8 mouse cellular contexts compared by ENCODE assay signal in genomic region chr5:108659698-108660631, GRCm38 (mm10). TPM values are rescaled to one million over a fixed set of nuclear protein-coding genes. Genes with fewer than 3 reads are reported as not detected.
DNase-seq lines count a peak whose midpoint lies in the region; ATAC-seq and TF ChIP-seq lines count a peak whose summit lies in the region.

Gene Idua, plus strand, starts transcription at chr5:108660331.

- H3K27ac ChIP-seq in kidney, adult 2 months (ENCODE audit: insufficient read depth, low read depth, low read length): peak within 1 kb of the TSS; percentile 58
- no peak within 1 kb of the TSS for H3K27ac ChIP-seq in embryonic facial prominence, embryonic 14.5 days (replicated peaks; ENCODE audit: low read depth, low read length)
- peak within 1 kb of the TSS; percentile 28; the same call in 1 of the 2 replicates for H3K27ac ChIP-seq in liver, embryonic 11.5 days (ENCODE audit: low read depth, low read length)
- H3K27ac ChIP-seq in small intestine, adult 2 months (ENCODE audit: insufficient read depth, low read depth, low read length): peak within 1 kb of the TSS; percentile 92

- H3K9me3 ChIP-seq in E14TG2a.4 (ENCODE audit: low read length): no peaks in the 10 kb centered on the region
- H3K9me3 ChIP-seq in embryonic facial prominence, embryonic 14.5 days (ENCODE audit: control insufficient read depth, low read length): no peaks in the 10 kb centered on the region
- no peaks in the 10 kb centered on the region for H3K9me3 ChIP-seq in liver, embryonic 11.5 days (ENCODE audit: control insufficient read depth, low read length)

- peak; percentile 71 for DNase-seq in kidney, adult 2 months
- DNase-seq in kidney, postnatal 10 days: no peak
- no peak for DNase-seq in embryonic facial prominence, embryonic 14.5 days (ENCODE audit: low spot score)
- DNase-seq in liver, embryonic 11.5 days (ENCODE audit: low spot score): no peak
- no peak for DNase-seq in yolk sac, embryonic 10.5 days (ENCODE audit: low spot score)

- TF ChIP-seq CTCF in kidney, adult 2 months (conservative IDR thresholded peaks at IDR 0.05; ENCODE audit: insufficient read depth, insufficient read length, low read depth, low read length): no peak
- TF ChIP-seq CTCF in E14TG2a.4 (conservative IDR thresholded peaks at IDR 0.05; ENCODE audit: low read length): no peak
- no peak for TF ChIP-seq CTCF in small intestine, adult 2 months (IDR thresholded peaks at IDR 0.05; ENCODE audit: extremely low read depth, insufficient read length, insufficient replicate concordance, low read depth, low read length)

- peaks cover 10% of the 10 kb centered on the region; the same call in 1 of the 2 replicates for H3K4me1 ChIP-seq in kidney, adult 2 months (ENCODE audit: control insufficient read depth, insufficient read depth, low read length)
- peaks cover 36% of the 10 kb centered on the region for H3K4me1 ChIP-seq in E14TG2a.4 (replicated peaks; ENCODE audit: low read depth, low read length)
- H3K4me1 ChIP-seq in embryonic facial prominence, embryonic 14.5 days (ENCODE audit: control insufficient read depth, insufficient read depth, low read length): peaks cover 8% of the 10 kb centered on the region
- peaks cover 9% of the 10 kb centered on the region for H3K4me1 ChIP-seq in liver, embryonic 11.5 days (replicated peaks; ENCODE audit: control insufficient read depth, insufficient read depth, low read length)
- peaks cover 13% of the 10 kb centered on the region for H3K4me1 ChIP-seq in small intestine, adult 2 months (ENCODE audit: control insufficient read depth, insufficient read depth, insufficient read length, low read length)

- peaks cover 2% of the 10 kb centered on the region; the same call in 1 of the 2 replicates for H3K36me3 ChIP-seq in kidney, adult 2 months (ENCODE audit: control insufficient read depth, insufficient read depth, low read length)
- peaks cover 42% of the 10 kb centered on the region for H3K36me3 ChIP-seq in E14TG2a.4 (ENCODE audit: insufficient read depth, low read length)
- peaks cover 31% of the 10 kb centered on the region for H3K36me3 ChIP-seq in embryonic facial prominence, embryonic 14.5 days (ENCODE audit: control insufficient read depth, insufficient read depth, low read length)
- peaks cover 6% of the 10 kb centered on the region; the same call in 1 of the 2 replicates for H3K36me3 ChIP-seq in liver, embryonic 11.5 days (ENCODE audit: control insufficient read depth, insufficient read depth, low read length)
- H3K36me3 ChIP-seq in small intestine, adult 2 months (ENCODE audit: control insufficient read depth, insufficient read depth, low read length): peaks cover 31% of the 10 kb centered on the region

- peak within 1 kb of the TSS; percentile 88 for H3K4me2 ChIP-seq in embryonic facial prominence, embryonic 14.5 days (ENCODE audit: low read depth, low read length)
- peak within 1 kb of the TSS; percentile 76 for H3K4me2 ChIP-seq in liver, embryonic 11.5 days

- H3K4me3 ChIP-seq in kidney, adult 2 months (ENCODE audit: insufficient read depth, low read depth, low read length): peak within 1 kb of the TSS; percentile 91
- peak within 1 kb of the TSS; percentile 96 for H3K4me3 ChIP-seq in E14TG2a.4 (replicated peaks; ENCODE audit: low read length)
- peak within 1 kb of the TSS; percentile 83 for H3K4me3 ChIP-seq in embryonic facial prominence, embryonic 14.5 days (ENCODE audit: low read depth, low read length)
- H3K4me3 ChIP-seq in liver, embryonic 11.5 days (ENCODE audit: low read depth, low read length): peak within 1 kb of the TSS; percentile 84
- peak within 1 kb of the TSS; percentile 70 for H3K4me3 ChIP-seq in small intestine, adult 2 months (ENCODE audit: low read depth, low read length)

- H3K9ac ChIP-seq in embryonic facial prominence, embryonic 14.5 days (ENCODE audit: low read depth, low read length): peak within 1 kb of the TSS; percentile 97
- peak within 1 kb of the TSS; percentile 83 for H3K9ac ChIP-seq in liver, embryonic 11.5 days (ENCODE audit: low read depth, low read length)

- no peak for TF ChIP-seq POLR2A in kidney, adult 2 months (IDR thresholded peaks at IDR 0.05; ENCODE audit: low read depth, low read length)
- no peak for TF ChIP-seq POLR2A in small intestine, adult 2 months (IDR thresholded peaks at IDR 0.05; ENCODE audit: low read depth, low read length)

- ATAC-seq in embryonic facial prominence, embryonic 14.5 days (ENCODE audit: low read depth): peak; percentile 20
- ATAC-seq in hematopoietic stem cell, adult 5-6 weeks (replicated peaks in 1 of 2; ENCODE audit: insufficient read depth in 1 of 2, low FRiP score in 2 of 2, low TSS enrichment in 1 of 2, low read depth in 1 of 2, poor library complexity in 2 of 2, severe bottlenecking in 2 of 2): peak in 1 of 2 experiments; percentile 13; a peak in 2 of 4 replicates
- peak; percentile 57 for ATAC-seq in liver, embryonic 11.5 days (replicated peaks; ENCODE audit: low FRiP score)

- H3K27me3 ChIP-seq in kidney, adult 2 months (replicated peaks; ENCODE audit: control insufficient read depth, insufficient read depth, low read length): no peaks in the 10 kb centered on the region
- H3K27me3 ChIP-seq in E14TG2a.4 (ENCODE audit: insufficient read depth, low read length): no peaks in the 10 kb centered on the region
- H3K27me3 ChIP-seq in embryonic facial prominence, embryonic 14.5 days (replicated peaks; ENCODE audit: control insufficient read depth, insufficient read depth, low read length): no peaks in the 10 kb centered on the region
- no peaks in the 10 kb centered on the region for H3K27me3 ChIP-seq in liver, embryonic 11.5 days (replicated peaks; ENCODE audit: control insufficient read depth, insufficient read depth, low read length)
- no peaks in the 10 kb centered on the region; the same call in 1 of the 2 replicates for H3K27me3 ChIP-seq in small intestine, adult 2 months (ENCODE audit: control insufficient read depth, insufficient read depth, low read length)

- 7% methylated on average over 24 of the region's 24 CpGs for WGBS in kidney, adult 2 months
- WGBS in embryonic facial prominence, embryonic 14.5 days: 9% methylated on average over 20 of the region's 24 CpGs
- WGBS in liver, embryonic 11.5 days: 10% methylated on average over 24 of the region's 24 CpGs
- 5% methylated on average over 24 of the region's 24 CpGs for WGBS in small intestine, adult 2 months

RNA-seq across cellular contexts. Expression of gene Idua, which starts in this region (rescaled TPM):
- polyA plus RNA-seq in kidney, adult 2 months (2012; rRNA removed): 9.1 and 12.7 TPM in 2 replicates
- 13.6 and 14.5 TPM in 2 replicates for polyA plus RNA-seq in embryonic facial prominence, embryonic 14.5 days (2014; fragmentation: Nextera tagmentation; extraction: Ambion mirVana)
- total RNA-seq in hematopoietic stem cell, adult 5-6 weeks (2017): 8.6 and 10.9 TPM in 2 replicates
- 9.8 and 10.1 TPM in 2 replicates for polyA plus RNA-seq in liver, embryonic 11.5 days (2014; fragmentation: Nextera tagmentation; extraction: Ambion mirVana)
- polyA plus RNA-seq in small intestine, adult 2 months (2012; rRNA removed): 15.0 and 20.1 TPM in 2 replicates
